Comparison of ENCODE assay signal across 8 mouse cellular contexts in genomic region chr7:80198863-80199262, GRCm38 (mm10). TPM values are rescaled to one million over a fixed set of nuclear protein-coding genes. Genes with fewer than 3 reads are reported as not detected.
DNase-seq lines count a peak whose midpoint lies in the region; ATAC-seq and TF ChIP-seq lines count a peak whose summit lies in the region.

No protein-coding gene starts in this region.

- peak overlapping the region; percentile 86 for H3K27ac ChIP-seq in kidney, postnatal 0 days
- H3K27ac ChIP-seq in bone marrow, adult 2 months (ENCODE audit: control insufficient read depth, insufficient read depth, low read depth, low read length, poor library complexity), result peak overlapping the region; percentile 99
- H3K27ac ChIP-seq in forebrain, embryonic 14.5 days (ENCODE audit: low read depth, low read length), result peak overlapping the region; percentile 96
- peak overlapping the region; percentile 93 for H3K27ac ChIP-seq in liver, embryonic 12.5 days

- H3K9ac ChIP-seq in kidney, postnatal 0 days (ENCODE audit: low read depth, low read length), result peak overlapping the region; percentile 68
- H3K9ac ChIP-seq in forebrain, embryonic 14.5 days (ENCODE audit: low read length), result peak overlapping the region; percentile 84
- H3K9ac ChIP-seq in liver, embryonic 12.5 days, result peak overlapping the region; percentile 97

- no peaks in the 10 kb centered on the region for H3K9me3 ChIP-seq in kidney, postnatal 0 days (replicated peaks; ENCODE audit: low read length)
- no peaks in the 10 kb centered on the region for H3K9me3 ChIP-seq in forebrain, embryonic 14.5 days (replicated peaks; ENCODE audit: control insufficient read depth, low read length)
- H3K9me3 ChIP-seq in liver, embryonic 12.5 days (replicated peaks), result no peaks in the 10 kb centered on the region

- TF ChIP-seq CTCF in kidney, postnatal 0 days (IDR thresholded peaks at IDR 0.05; ENCODE audit: low read depth), result no peak
- 0 out of 2 replicates have a peak, but pooled peaks have one; percentile 1 for TF ChIP-seq CTCF in bone marrow, adult 2 months (IDR thresholded peaks at IDR 0.05; ENCODE audit: control insufficient read depth, insufficient read depth, low read length)

- WGBS in kidney, postnatal 0 days, result 2% methylated on average over 11 of the region's 11 CpGs
- WGBS in bone marrow, adult 2 months, result under 1% methylated on average over 11 of the region's 11 CpGs
- WGBS in forebrain, embryonic 14.5 days, result 0% methylated on average over 11 of the region's 11 CpGs
- 2% methylated on average over 11 of the region's 11 CpGs for WGBS in liver, embryonic 12.5 days (ENCODE audit: insufficient replicate concordance)

- peak overlapping the region; percentile 83 for H3K4me2 ChIP-seq in kidney, postnatal 0 days (ENCODE audit: low read length)
- H3K4me2 ChIP-seq in forebrain, embryonic 14.5 days (ENCODE audit: low read length), result peak overlapping the region; percentile 83
- peak overlapping the region; percentile 87 for H3K4me2 ChIP-seq in liver, embryonic 12.5 days

- no peak for DNase-seq in kidney, postnatal 0 days (ENCODE audit: low spot score)
- no peak for DNase-seq in kidney, adult 8-10 months
- DNase-seq in forebrain, embryonic 14.5 days (ENCODE audit: low spot score), result no peak
- no peak for DNase-seq in ovary, postnatal 14 days (ENCODE audit: low spot score)
- no peak for DNase-seq in thymus, adult 18-20 months

- peak; percentile 43; the same call in 1 of the 2 replicates for TF ChIP-seq POLR2A in bone marrow, adult 2 months (IDR thresholded peaks at IDR 0.05; ENCODE audit: borderline replicate concordance, control insufficient read depth, low read depth, low read length)

- no peaks in the 10 kb centered on the region for H3K36me3 ChIP-seq in kidney, postnatal 0 days (ENCODE audit: insufficient read depth, low read length)
- 0 out of 2 replicates have a peak, but pooled peaks cover 3% of the 10 kb centered on the region for H3K36me3 ChIP-seq in forebrain, embryonic 14.5 days (ENCODE audit: control insufficient read depth, insufficient read depth, low read length)
- peaks cover 41% of the 10 kb centered on the region for H3K36me3 ChIP-seq in liver, embryonic 12.5 days

- peak overlapping the region; percentile 67 for H3K4me3 ChIP-seq in kidney, postnatal 0 days (replicated peaks; ENCODE audit: low read depth, low read length)
- peak overlapping the region; percentile 98 for H3K4me3 ChIP-seq in bone marrow, adult 2 months (replicated peaks; ENCODE audit: control insufficient read depth, low read depth, low read length)
- H3K4me3 ChIP-seq in forebrain, embryonic 14.5 days (ENCODE audit: low read depth, low read length), result peak overlapping the region; percentile 72
- H3K4me3 ChIP-seq in liver, embryonic 12.5 days, result peak overlapping the region; percentile 92

- H3K4me1 ChIP-seq in kidney, postnatal 0 days (replicated peaks; ENCODE audit: insufficient read depth, low read length), result peaks cover 31% of the 10 kb centered on the region; the same call in 1 of the 2 replicates
- peaks cover 35% of the 10 kb centered on the region for H3K4me1 ChIP-seq in bone marrow, adult 2 months (ENCODE audit: control insufficient read depth, insufficient read depth, low read length)
- peaks cover 55% of the 10 kb centered on the region for H3K4me1 ChIP-seq in forebrain, embryonic 14.5 days (ENCODE audit: control insufficient read depth, insufficient read depth, low read length)
- H3K4me1 ChIP-seq in liver, embryonic 12.5 days, result peaks cover 90% of the 10 kb centered on the region

- no peaks in the 10 kb centered on the region for H3K27me3 ChIP-seq in kidney, postnatal 0 days (ENCODE audit: insufficient read depth, low read length)
- no peaks in the 10 kb centered on the region for H3K27me3 ChIP-seq in forebrain, embryonic 14.5 days (replicated peaks; ENCODE audit: control insufficient read depth, insufficient read depth, low read length)
- no peaks in the 10 kb centered on the region for H3K27me3 ChIP-seq in liver, embryonic 12.5 days (replicated peaks)

- ATAC-seq in kidney, postnatal 0 days (replicated peaks; ENCODE audit: low FRiP score, low read depth), result no peak
- ATAC-seq in forebrain, embryonic 14.5 days, result peak; percentile 6; the same call in 1 of the 2 replicates
- peak; percentile 36; the same call in 1 of the 2 replicates for ATAC-seq in liver, embryonic 12.5 days
- no peak for ATAC-seq in CD4-positive, CD25-positive, alpha-beta regulatory T cell, adult 4 months

RNA-seq across cellular contexts. Expression of gene Sema4b, which starts 12.2 kb away (rescaled TPM):
- 20.7 and 21.2 TPM in 2 replicates for polyA plus RNA-seq in kidney, postnatal 0 days (2015; fragmentation: Nextera tagmentation; extraction: Ambion mirVana)
- 33.7 and 51.6 TPM in 2 replicates for polyA plus RNA-seq in bone marrow, adult 2 months (2011; ENCODE audit: insufficient read depth, insufficient read length, low replicate concordance, missing spikeins)
- 11.6 and 12.8 TPM in 2 replicates for polyA plus RNA-seq in forebrain, embryonic 14.5 days (2014; fragmentation: Nextera tagmentation; extraction: Ambion mirVana)
- polyA plus RNA-seq in liver, embryonic 12.5 days (2016; fragmentation: Nextera tagmentation; extraction: Ambion mirVana), result 16.9 and 17.9 TPM in 2 replicates
- polyA plus RNA-seq in CD4-positive, CD25-positive, alpha-beta regulatory T cell, adult 4 months (2017; shearing (Covaris generic)), result 10 to 100 TPM; 19.2 to 26.0 TPM

RNA-seq across cellular contexts. Expression of gene Cib1, which starts 33.8 kb away (rescaled TPM):
- polyA plus RNA-seq in kidney, postnatal 0 days (2015; fragmentation: Nextera tagmentation; extraction: Ambion mirVana), result 165 and 188 TPM in 2 replicates
- polyA plus RNA-seq in bone marrow, adult 2 months (2011; ENCODE audit: insufficient read depth, insufficient read length, low replicate concordance, missing spikeins), result 81.7 and 82.5 TPM in 2 replicates
- polyA plus RNA-seq in forebrain, embryonic 14.5 days (2014; fragmentation: Nextera tagmentation; extraction: Ambion mirVana), result 32.7 and 38.5 TPM in 2 replicates
- 97.5 and 99.2 TPM in 2 replicates for polyA plus RNA-seq in liver, embryonic 12.5 days (2016; fragmentation: Nextera tagmentation; extraction: Ambion mirVana)
- polyA plus RNA-seq in CD4-positive, CD25-positive, alpha-beta regulatory T cell, adult 4 months (2017; shearing (Covaris generic)), result 10 to 100 TPM; 86.5 to 98.1 TPM

RNA-seq across cellular contexts. Expression of gene Gdpgp1, which starts 33.8 kb away (rescaled TPM):
- polyA plus RNA-seq in kidney, postnatal 0 days (2015; fragmentation: Nextera tagmentation; extraction: Ambion mirVana), result 2.1 and 2.9 TPM in 2 replicates
- 1.1 and 1.8 TPM in 2 replicates for polyA plus RNA-seq in bone marrow, adult 2 months (2011; ENCODE audit: insufficient read depth, insufficient read length, low replicate concordance, missing spikeins)
- polyA plus RNA-seq in forebrain, embryonic 14.5 days (2014; fragmentation: Nextera tagmentation; extraction: Ambion mirVana), result 2.1 and 2.7 TPM in 2 replicates
- 3.9 and 4.4 TPM in 2 replicates for polyA plus RNA-seq in liver, embryonic 12.5 days (2016; fragmentation: Nextera tagmentation; extraction: Ambion mirVana)
- 10 to 100 TPM in 1 of 2 experiments, 1 to 10 TPM in 1; 8.4 to 11.4 TPM for polyA plus RNA-seq in CD4-positive, CD25-positive, alpha-beta regulatory T cell, adult 4 months (2017; shearing (Covaris generic))

RNA-seq across cellular contexts. Expression of gene Ttll13, which starts 47.3 kb away (rescaled TPM):
- polyA plus RNA-seq in kidney, postnatal 0 days (2015; fragmentation: Nextera tagmentation; extraction: Ambion mirVana), result 1.0 and 1.1 TPM in 2 replicates
- not detected in 2 replicates for polyA plus RNA-seq in bone marrow, adult 2 months (2011; ENCODE audit: insufficient read depth, insufficient read length, low replicate concordance, missing spikeins)
- polyA plus RNA-seq in forebrain, embryonic 14.5 days (2014; fragmentation: Nextera tagmentation; extraction: Ambion mirVana), result 0.87 and 1.2 TPM in 2 replicates
- 0.61 and 1.0 TPM in 2 replicates for polyA plus RNA-seq in liver, embryonic 12.5 days (2016; fragmentation: Nextera tagmentation; extraction: Ambion mirVana)
- under 1 TPM in 1 of 2 experiments, not detected in 1; 0.94 TPM for polyA plus RNA-seq in CD4-positive, CD25-positive, alpha-beta regulatory T cell, adult 4 months (2017; shearing (Covaris generic))

Comparison
In these comparisons a context has a peak if more than half of its experiments do, and no peak if none do; other contexts are left out.
1. ATAC-seq: peak in forebrain, embryonic 14.5 days (single experiment) and liver, embryonic 12.5 days (single experiment); none in kidney, postnatal 0 days (single experiment) and CD4-positive, CD25-positive, alpha-beta regulatory T cell, adult 4 months (single experiment).
2. Peak in every context shown above with its lines, with median percentiles within 50 percentile points of each other: H3K27ac ChIP-seq, H3K4me2 ChIP-seq, H3K4me3 ChIP-seq and H3K9ac ChIP-seq.